Mouse (Mus musculus): ENCODE results near the gene Grwd1. TPM values are rescaled to one million over a fixed set of nuclear protein-coding genes. Genes with fewer than 3 reads are reported as not detected.
A peak's percentile ranks its signal among the peaks of the same experiment; 100 is the strongest.

Gene Grwd1
- total RNA-seq, 2 experiments from 2014 or later = 15.0 to 15.2 TPM

GRCm38 (mm10) chr7:45800001-45800400 is 30.7 kb downstream of the Grwd1 start:
- DNase-seq = no peak

DNA sequence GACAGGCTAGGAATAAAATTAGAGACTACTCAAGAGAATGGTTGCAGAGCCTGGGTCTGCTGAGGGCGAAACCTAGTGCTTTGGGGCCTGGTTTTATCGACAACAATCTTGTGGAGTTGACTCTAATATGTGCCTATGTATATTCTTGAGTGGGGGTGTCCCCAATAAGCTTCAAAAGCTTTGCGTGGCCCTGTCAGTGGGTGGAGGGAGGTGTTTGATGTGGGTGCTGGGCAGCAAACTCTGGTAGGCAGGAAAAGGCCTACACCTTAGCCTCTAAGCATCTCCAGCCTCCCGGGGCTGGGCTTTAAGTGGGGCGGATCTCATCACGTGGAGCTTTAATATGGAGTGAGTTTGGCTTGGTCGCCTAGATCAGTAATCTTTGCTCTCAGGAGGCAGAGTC is 31.8 kb downstream of the Grwd1 start:
- no peak for DNase-seq

GRCm38 (mm10) chr7:45798511-45798836 is 32.3 kb downstream of the Grwd1 start:
- no peak for DNase-seq

- DNase-seq = no peak
Observed at GRCm38 (mm10) chr7:45797661-45798510, 32.9 kb downstream of the Grwd1 start.

- no peak for DNase-seq
Observed at GRCm38 (mm10) chr7:45796950-45797349, 33.8 kb downstream of the Grwd1 start.

DNA sequence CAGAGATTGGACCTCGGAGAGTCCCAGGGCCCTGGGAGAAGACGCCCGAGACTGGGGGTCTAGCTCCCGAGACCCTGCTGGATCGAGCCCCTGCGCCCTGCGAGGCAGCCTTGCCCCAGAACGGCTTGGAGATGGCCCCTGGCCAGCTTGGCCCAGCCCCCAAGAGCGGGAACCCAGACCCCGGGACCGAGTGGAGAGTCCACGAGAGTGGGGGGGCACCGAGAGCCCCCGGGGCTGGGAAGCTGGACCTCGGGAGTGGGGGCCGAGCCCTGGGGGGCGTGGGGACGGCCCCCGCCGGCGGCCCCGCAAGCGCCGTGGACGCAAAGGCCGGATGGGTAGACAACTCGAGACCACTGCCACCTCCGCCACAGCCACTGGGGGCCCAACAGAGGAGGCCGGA is 35.8 kb downstream of the Grwd1 start:
- DNase-seq = no peak

- no peak for DNase-seq
Observed at GRCm38 (mm10) chr7:45793969-45794585, 36.7 kb downstream of the Grwd1 start.

- no peak for DNase-seq
Observed at GRCm38 (mm10) chr7:45793240-45793639, 37.5 kb downstream of the Grwd1 start.

- DNase-seq = no peak
Observed at GRCm38 (mm10) chr7:45791756-45792490, 38.8 kb downstream of the Grwd1 start.

DNA sequence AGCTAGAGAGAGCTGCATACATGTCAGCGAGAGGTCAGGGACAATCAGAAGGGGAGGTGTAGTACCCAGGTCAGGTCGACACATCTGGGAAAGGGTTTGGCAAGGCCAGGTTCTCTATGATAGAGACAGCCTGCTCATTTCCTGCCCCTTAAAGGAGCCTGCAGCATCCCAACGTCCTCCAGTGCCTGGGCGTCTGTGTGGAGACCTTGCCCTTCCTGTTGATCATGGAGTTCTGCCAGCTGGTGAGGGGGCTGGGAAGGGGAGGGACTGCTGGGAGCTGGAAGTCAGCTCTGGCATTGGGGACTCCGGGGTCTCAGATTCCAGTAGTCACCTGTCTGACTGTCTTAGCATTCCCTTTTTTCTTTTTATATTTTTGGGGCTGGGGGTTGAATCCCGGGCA is 40.0 kb downstream of the Grwd1 start:
- DNase-seq = no peak

DNA sequence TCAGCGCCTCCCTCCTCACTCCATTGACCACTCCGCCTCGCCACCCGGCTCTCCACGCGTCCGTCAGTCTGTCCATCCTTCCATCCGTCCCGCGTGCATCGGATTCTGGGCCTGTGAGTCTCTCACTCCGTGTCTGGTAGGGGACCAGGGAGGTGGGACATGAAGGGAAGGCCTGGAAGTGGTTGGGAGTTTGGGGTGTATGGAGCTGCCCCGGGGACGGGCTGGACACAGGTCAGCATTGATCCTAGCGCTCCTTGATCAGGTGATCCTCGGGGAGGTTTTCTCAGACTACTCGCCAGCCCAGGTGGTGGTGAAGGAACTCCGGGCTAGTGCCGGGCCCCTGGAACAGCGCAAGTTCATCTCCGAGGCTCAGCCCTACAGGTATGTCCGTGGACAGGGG is 43.1 kb downstream of the Grwd1 start:
- no peak for DNase-seq

GRCm38 (mm10) chr7:45786661-45787413 is 43.9 kb downstream of the Grwd1 start:
- DNase-seq = no peak

- no peak for DNase-seq
Observed at GRCm38 (mm10) chr7:45786136-45786578, 44.6 kb downstream of the Grwd1 start.

- DNase-seq = no peak
Observed at GRCm38 (mm10) chr7:45785388-45786135, 45.2 kb downstream of the Grwd1 start.

DNA sequence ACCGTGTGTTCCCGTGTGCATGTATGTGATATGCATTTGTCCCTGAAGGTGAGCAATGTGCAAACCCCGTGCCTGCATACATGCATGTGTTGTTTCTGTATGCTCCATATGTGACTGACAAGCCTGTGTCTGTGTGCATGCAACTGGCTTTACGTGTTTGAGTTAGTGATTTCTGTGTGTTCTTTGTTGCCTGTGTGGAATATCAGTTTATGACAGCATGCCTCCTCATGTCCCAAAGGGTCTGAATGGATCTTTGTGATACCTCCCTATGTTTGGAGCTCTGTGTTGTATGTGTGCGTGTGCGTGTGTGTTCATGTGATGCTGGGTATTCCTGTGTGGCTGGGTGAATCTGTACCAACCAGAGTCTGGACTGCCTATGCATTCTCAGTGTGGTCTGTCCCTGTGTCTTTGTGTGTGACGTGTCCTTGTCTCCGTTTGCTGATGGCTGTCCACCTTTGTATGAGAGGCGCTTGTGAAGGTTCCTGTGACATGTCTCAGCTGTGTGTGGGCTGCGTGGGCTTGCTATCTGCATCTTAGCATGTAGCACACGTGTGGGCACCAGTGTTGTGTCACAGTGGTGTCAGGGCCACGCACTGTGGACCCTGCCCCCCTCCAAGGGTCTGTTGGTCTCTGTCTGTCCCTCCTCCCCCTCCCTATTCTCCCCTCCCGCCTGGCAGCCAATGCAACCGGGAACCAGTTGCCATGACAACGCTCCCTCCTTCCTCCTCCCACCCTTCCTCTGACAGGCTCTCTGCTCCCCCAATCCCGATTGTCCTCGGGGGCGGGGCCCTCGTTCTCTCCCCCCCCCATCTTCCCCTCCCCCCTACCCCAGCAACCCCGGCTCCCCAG is 46.0 kb downstream of the Grwd1 start, which contains the start of gene Sult2b1:
TSS of gene Sult2b1 (minus strand) at position 146 of the 849 bp plus-strand sequence.
- DNase-seq = no peak

DNA sequence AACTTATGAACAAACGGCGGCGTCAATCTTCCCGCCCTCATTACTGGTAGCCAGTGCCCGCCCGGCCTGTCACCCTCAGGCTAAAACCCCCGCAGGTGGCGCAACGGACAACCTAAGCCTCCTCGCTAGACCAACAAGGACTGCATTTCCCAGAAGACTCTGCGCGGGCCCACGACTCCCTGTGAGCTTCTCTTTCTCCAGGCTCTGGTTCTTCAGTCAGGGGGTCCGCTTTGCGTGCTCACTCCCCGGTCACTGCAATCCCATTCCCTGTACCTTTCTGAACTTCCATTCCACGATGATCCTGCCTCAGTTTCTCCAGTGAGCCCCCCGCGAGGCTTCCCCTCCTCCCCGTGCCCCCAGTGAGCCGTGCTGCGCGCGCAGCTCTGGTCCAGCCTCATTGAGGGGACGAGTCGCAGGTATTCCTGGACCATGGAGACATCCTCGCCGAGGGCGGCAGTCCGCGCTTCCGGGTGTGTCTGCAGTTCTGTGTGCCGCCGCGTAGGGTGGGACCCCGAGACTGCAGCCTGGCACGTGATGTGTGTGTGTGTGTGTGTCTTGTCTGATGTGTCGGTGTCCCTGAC is 47.1 kb downstream of the Grwd1 start, which contains the start of gene Lmtk3:
TSS of gene Lmtk3 (plus strand) at position 228 of the 581 bp plus-strand sequence.
- DNase-seq = peak in 1 of 2 experiments; percentile 43

GRCm38 (mm10) chr7:45782271-45782670 is 48.5 kb downstream of the Grwd1 start:
- DNase-seq = no peak

GRCm38 (mm10) chr7:45779081-45779641 is 51.6 kb downstream of the Grwd1 start:
- no peak for DNase-seq

DNA sequence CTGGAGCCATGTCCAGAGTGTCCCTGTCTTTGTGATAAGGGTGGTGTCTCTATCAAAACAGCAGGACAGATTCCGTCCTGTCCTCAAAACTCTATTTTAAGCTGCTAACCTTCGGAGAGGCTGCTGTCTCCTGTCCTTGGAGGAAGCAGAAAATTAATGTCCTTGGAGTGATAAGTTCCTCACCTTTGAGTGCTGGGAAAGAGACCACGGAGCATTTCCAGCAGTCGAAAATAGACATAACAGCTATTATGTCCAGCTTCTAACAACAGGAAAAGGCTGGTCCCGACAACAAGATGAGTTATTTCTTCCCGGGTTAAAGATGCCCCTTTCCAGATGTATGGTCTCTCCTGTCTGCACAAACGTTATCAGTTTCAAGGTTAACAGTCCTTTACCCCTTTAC is 55.5 kb downstream of the Grwd1 start:
- no peak for DNase-seq

Measured in heart, adult 18-20 months (tissue).